Mouse (Mus musculus) C2C12 (cell line): Measurements from ENCODE around the gene Slc38a8.

Source experiments
- CEBPB ChIP-seq: IDR thresholded peaks from one replicate; pipeline ENCODE4 v1.6.1; 2011; ENCODE audit warnings: low read depth, mild to moderate bottlenecking, control low read depth, moderate library complexity
- CTCF ChIP-seq: IDR thresholded peaks from one replicate; pipeline ENCODE4 v1.5.1; 2011; ENCODE audit not compliant: control insufficient read depth, insufficient read depth, insufficient read length

GRCm38 (mm10) chr8:119466105-119466504 lies 35.4 kb downstream of the Slc38a8 start:
- TF ChIP-seq CTCF (no peak), CEBPB (no peak)
